Mouse (Mus musculus) cerebellum, adult 11 months (tissue): Measurements from ENCODE around the gene Stradb.
A peak's percentile ranks its signal among the peaks of the same experiment; 100 is the strongest.
"Not testable (repeated sequence)": the region's sequence is repeated elsewhere in the genome, so short reads cannot be mapped to it uniquely, and the experiment has no call there.

ENCODE experiments used
- DNase-seq: peaks from one replicate; pipeline ENCODE4 v3.0.0; 2022

Gene Stradb

GRCm38 (mm10) chr1:58973366-58974221, at the start of gene Stradb, which contains the start of gene Trak2:
Gene Stradb (plus strand): TSS chr1:58973522.
Gene Trak2 (minus strand): TSS chr1:58973430.
- peak; percentile 92 for DNase-seq

- DNase-seq: no peak
These were observed 46.7 kb upstream of the Stradb start for GRCm38 (mm10) chr1:58926664-58927063.

- no peak for DNase-seq
These were observed 36.3 kb upstream of the Stradb start for GRCm38 (mm10) chr1:58936746-58937605.

GRCm38 (mm10) chr1:58937606-58938099, 35.7 kb upstream of the Stradb start:
- DNase-seq: no peak

GRCm38 (mm10) chr1:58945523-58945922, 27.8 kb upstream of the Stradb start:
- DNase-seq: no peak

- no peak for DNase-seq
These were observed 27.2 kb upstream of the Stradb start for GRCm38 (mm10) chr1:58945960-58946670.

GRCm38 (mm10) chr1:58946718-58947117, 26.6 kb upstream of the Stradb start:
- DNase-seq: no peak

- DNase-seq: no peak
These were observed 23.7 kb upstream of the Stradb start for GRCm38 (mm10) chr1:58949561-58950106.

GRCm38 (mm10) chr1:58950899-58951648, 22.2 kb upstream of the Stradb start:
- DNase-seq: no peak

- DNase-seq: no peak
These were observed 21.5 kb upstream of the Stradb start for GRCm38 (mm10) chr1:58951841-58952240.

- DNase-seq: no peak
These were observed 20.8 kb upstream of the Stradb start for GRCm38 (mm10) chr1:58952526-58952925.

- no peak for DNase-seq
These were observed 20.3 kb upstream of the Stradb start for GRCm38 (mm10) chr1:58952997-58953396.

- no peak for DNase-seq
These were observed 19.5 kb upstream of the Stradb start for GRCm38 (mm10) chr1:58953686-58954434.

GRCm38 (mm10) chr1:58954578-58955410, 18.5 kb upstream of the Stradb start:
- DNase-seq: no peak

GRCm38 (mm10) chr1:58955716-58956115, 17.6 kb upstream of the Stradb start:
- no peak for DNase-seq

GRCm38 (mm10) chr1:58956229-58956628, 17.1 kb upstream of the Stradb start:
- DNase-seq: no peak

- DNase-seq: no peak
These were observed 15.4 kb upstream of the Stradb start for GRCm38 (mm10) chr1:58957931-58958330.

GRCm38 (mm10) chr1:58958789-58959526, 14.4 kb upstream of the Stradb start:
- not testable (repeated sequence) for DNase-seq

GRCm38 (mm10) chr1:58959682-58960081, 13.6 kb upstream of the Stradb start:
- DNase-seq: no peak
